8 mouse cellular contexts compared by ENCODE assay signal in the genomic region with DNA sequence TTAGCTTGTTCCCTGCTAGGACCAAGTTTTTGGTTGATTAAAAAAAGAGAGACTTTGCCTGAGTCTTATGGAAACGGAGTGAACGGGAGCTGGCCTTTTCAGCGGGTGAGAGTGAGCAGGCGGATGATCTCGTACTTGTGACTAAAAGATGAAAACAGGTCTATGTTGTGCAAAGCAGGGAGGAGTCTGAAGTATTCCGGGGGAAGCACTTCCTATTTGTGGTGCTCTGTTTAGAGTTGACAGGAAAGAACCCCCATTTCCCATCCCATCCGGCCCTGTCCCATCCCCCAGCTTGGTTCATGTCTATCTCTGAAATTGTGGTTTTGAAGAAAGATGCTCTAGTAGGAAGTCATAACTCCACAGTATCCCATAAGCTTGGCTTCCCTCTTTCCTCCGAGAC. TPM values are rescaled to one million over a fixed set of nuclear protein-coding genes. Genes with fewer than 3 reads are reported as not detected.
DNase-seq lines count a peak whose midpoint lies in the region; ATAC-seq and TF ChIP-seq lines count a peak whose summit lies in the region.

No protein-coding gene starts in this region.

- no peaks in the 10 kb centered on the region for H3K9me3 ChIP-seq in liver, embryonic 12.5 days (replicated peaks)

- peak overlapping the region; percentile 88 for H3K9ac ChIP-seq in liver, embryonic 12.5 days

- no peak overlapping the region for H3K27ac ChIP-seq in cerebellum, adult 2 months (ENCODE audit: insufficient read depth, low read length)
- H3K27ac ChIP-seq in testis, adult 2 months (ENCODE audit: control insufficient read depth, insufficient read depth, low read depth, low read length): no peak overlapping the region
- peak overlapping the region; percentile 76; the same call in 1 of the 2 replicates for H3K27ac ChIP-seq in liver, embryonic 12.5 days

- peak overlapping the region; percentile 96 for H3K4me2 ChIP-seq in liver, embryonic 12.5 days

- ATAC-seq in cerebellum, adult (ENCODE audit: insufficient number of reproducible peaks, low FRiP score, low TSS enrichment): no peak
- ATAC-seq in liver, embryonic 12.5 days: no peak

- H3K27me3 ChIP-seq in cerebellum, adult 2 months (ENCODE audit: control insufficient read depth, insufficient read depth, low read length): no peaks in the 10 kb centered on the region
- H3K27me3 ChIP-seq in testis, adult 2 months (ENCODE audit: control insufficient read depth, insufficient read depth, low read length): no peaks in the 10 kb centered on the region
- H3K27me3 ChIP-seq in liver, embryonic 12.5 days (replicated peaks): no peaks in the 10 kb centered on the region

- DNase-seq in cerebellum, adult 2 months: no peak
- DNase-seq in testis, postnatal 10 days (ENCODE audit: low spot score): no peak
- no peak for DNase-seq in cerebellum, postnatal 36 days
- DNase-seq in yolk sac, embryonic 10.5 days (ENCODE audit: low spot score): no peak
- no peak for DNase-seq in embryo, embryonic 10 days (ENCODE audit: low spot score)

- 28% methylated on average over 8 of the region's 8 CpGs for WGBS in cerebellum, adult 2 months
- WGBS in liver, embryonic 12.5 days (ENCODE audit: insufficient replicate concordance): 4% methylated on average over 8 of the region's 8 CpGs

- no peak for TF ChIP-seq CTCF in cerebellum, adult 2 months (IDR thresholded peaks at IDR 0.05; ENCODE audit: borderline replicate concordance, insufficient read depth, low read depth, low read length)
- no peak for TF ChIP-seq CTCF in testis, adult 2 months (IDR thresholded peaks at IDR 0.05; ENCODE audit: control insufficient read depth, insufficient read depth, insufficient replicate concordance, low read depth, low read length)

- H3K36me3 ChIP-seq in testis, adult 2 months (ENCODE audit: control insufficient read depth, insufficient read depth, low read length): no peaks in the 10 kb centered on the region; the same call in 1 of the 2 replicates
- peaks cover 43% of the 10 kb centered on the region for H3K36me3 ChIP-seq in liver, embryonic 12.5 days

- TF ChIP-seq POLR2A in cerebellum, adult 2 months (IDR thresholded peaks at IDR 0.05; ENCODE audit: borderline replicate concordance, insufficient read depth, low read length): no peak
- no peak for TF ChIP-seq POLR2A in testis, adult 2 months (IDR thresholded peaks at IDR 0.05; ENCODE audit: control insufficient read depth, low read depth, low read length)

- H3K4me1 ChIP-seq in cerebellum, adult 2 months (ENCODE audit: control insufficient read depth, insufficient read depth, low read length): peaks cover 4% of the 10 kb centered on the region; the same call in 1 of the 2 replicates
- H3K4me1 ChIP-seq in testis, adult 2 months (ENCODE audit: control insufficient read depth, insufficient read depth, low read length): peaks cover 13% of the 10 kb centered on the region
- peaks cover 42% of the 10 kb centered on the region for H3K4me1 ChIP-seq in liver, embryonic 12.5 days

- peak overlapping the region; percentile 85 for H3K4me3 ChIP-seq in cerebellum, adult 2 months (replicated peaks; ENCODE audit: insufficient read depth, low read depth, low read length)
- peak overlapping the region; percentile 95 for H3K4me3 ChIP-seq in testis, adult 2 months (ENCODE audit: control insufficient read depth, low read depth, low read length)
- peak overlapping the region; percentile 97 for H3K4me3 ChIP-seq in liver, embryonic 12.5 days

RNA-seq across cellular contexts. Expression of a gene that starts 1.1 kb away (rescaled TPM):
- 25.8 and 27.3 TPM in 2 replicates for polyA plus RNA-seq in cerebellum, adult 2 months (2012; rRNA removed)
- polyA plus RNA-seq in testis, adult 2 months (2012; rRNA removed): 18.2 and 18.5 TPM in 2 replicates
- 52.4 and 52.9 TPM in 2 replicates for polyA plus RNA-seq in liver, embryonic 12.5 days (2016; fragmentation: Nextera tagmentation; extraction: Ambion mirVana)

RNA-seq across cellular contexts. Expression of a gene that starts 18.2 kb away (rescaled TPM):
- polyA plus RNA-seq in cerebellum, adult 2 months (2012; rRNA removed): 18.6 and 19.2 TPM in 2 replicates
- polyA plus RNA-seq in testis, adult 2 months (2012; rRNA removed): 34.5 and 36.5 TPM in 2 replicates
- polyA plus RNA-seq in liver, embryonic 12.5 days (2016; fragmentation: Nextera tagmentation; extraction: Ambion mirVana): 1.5 and 1.6 TPM in 2 replicates

RNA-seq across cellular contexts. Expression of a gene that starts 18.5 kb away (rescaled TPM):
- 1.0 and 1.4 TPM in 2 replicates for polyA plus RNA-seq in cerebellum, adult 2 months (2012; rRNA removed)
- 61.8 and 64.3 TPM in 2 replicates for polyA plus RNA-seq in testis, adult 2 months (2012; rRNA removed)
- 0.25 and 0.31 TPM in 2 replicates for polyA plus RNA-seq in liver, embryonic 12.5 days (2016; fragmentation: Nextera tagmentation; extraction: Ambion mirVana)

Comparison
In these comparisons a context has a peak if more than half of its experiments do, and no peak if none do; other contexts are left out.
1. RNA of a gene that starts 18.5 kb away (polyA plus RNA-seq): 61.8 to 64.3 TPM in testis, adult 2 months; 1.0 to 1.4 TPM in cerebellum, adult 2 months and 0.25 to 0.31 TPM in liver, embryonic 12.5 days; every median in the first group is over 10 times any median in the second.
2. Peak in every context shown above with its lines, with median percentiles within 50 percentile points of each other: H3K4me3 ChIP-seq.